Mouse (Mus musculus) embryonic facial prominence, embryonic 12.5 days (tissue): ENCODE results near the gene Erc1. TPM values are rescaled to one million over a fixed set of nuclear protein-coding genes. Genes with fewer than 3 reads are reported as not detected.
"Not testable (repeated sequence)": the region's sequence is repeated elsewhere in the genome, so short reads cannot be mapped to it uniquely, and the experiment has no call there.

Source experiments
- ATAC-seq: fragments of 200-750 bp; cut with Nextera tagmentation; 2 replicates; pipeline ENCODE4 v1.8.0; 2017; ENCODE audit not compliant: insufficient number of reproducible peaks, insufficient read depth, low FRiP score, low TSS enrichment
- H3K27ac ChIP-seq: fragments of 300-500 bp; sonication (generic); 2 replicates; pipeline ENCODE4 v1.5.1; 2016; ENCODE audit warnings: mild to moderate bottlenecking
- H3K27me3 ChIP-seq: fragments of 300-500 bp; sonication (generic); 2 replicates; pipeline ENCODE4 v1.6.1; 2016; ENCODE audit warnings: mild to moderate bottlenecking, moderate library complexity
- H3K36me3 ChIP-seq: fragments of 300-500 bp; sonication (generic); 2 replicates; pipeline ENCODE4 v1.6.1; 2016; ENCODE audit warnings: mild to moderate bottlenecking
- H3K4me1 ChIP-seq: fragments of 300-500 bp; sonication (generic); 2 replicates; pipeline ENCODE4 v1.6.1; 2016
- H3K4me2 ChIP-seq: fragments of 300-500 bp; sonication (generic); replicated peaks from 2 replicates; pipeline ENCODE4 v1.6.1; 2016; ENCODE audit warnings: mild to moderate bottlenecking, moderate library complexity
- H3K4me3 ChIP-seq: fragments of 300-500 bp; sonication (generic); 2 replicates; pipeline ENCODE4 v1.5.1; 2016; ENCODE audit warnings: mild to moderate bottlenecking
- H3K9ac ChIP-seq: fragments of 300-500 bp; sonication (generic); 2 replicates; pipeline ENCODE4 v1.6.1; 2016; ENCODE audit warnings: mild to moderate bottlenecking, moderate library complexity
- H3K9me3 ChIP-seq: fragments of 300-500 bp; sonication (generic); 2 replicates; pipeline ENCODE4 v1.6.1; 2016; ENCODE audit warnings: mild to moderate bottlenecking, moderate library complexity
- WGBS: fragments of 180-500 bp; shearing (Covaris S2); methylation state at CpG from one replicate; pipeline ENCODE4 v1.1.7; 2016; 5-methylcytosine and 5-hydroxymethylcytosine counted together
- polyA plus RNA-seq: library from polyadenylated mRNA; unstranded; fragments of >200 nt; fragmentation: Nextera tagmentation; extraction: Ambion mirVana; gene quantifications from 2 replicates; pipeline ENCODE4 v1.2.1, GENCODE M21; 2016

Gene Erc1
- polyA plus RNA-seq, 1 experiment from 2014 or later = 32.1 TPM

DNA sequence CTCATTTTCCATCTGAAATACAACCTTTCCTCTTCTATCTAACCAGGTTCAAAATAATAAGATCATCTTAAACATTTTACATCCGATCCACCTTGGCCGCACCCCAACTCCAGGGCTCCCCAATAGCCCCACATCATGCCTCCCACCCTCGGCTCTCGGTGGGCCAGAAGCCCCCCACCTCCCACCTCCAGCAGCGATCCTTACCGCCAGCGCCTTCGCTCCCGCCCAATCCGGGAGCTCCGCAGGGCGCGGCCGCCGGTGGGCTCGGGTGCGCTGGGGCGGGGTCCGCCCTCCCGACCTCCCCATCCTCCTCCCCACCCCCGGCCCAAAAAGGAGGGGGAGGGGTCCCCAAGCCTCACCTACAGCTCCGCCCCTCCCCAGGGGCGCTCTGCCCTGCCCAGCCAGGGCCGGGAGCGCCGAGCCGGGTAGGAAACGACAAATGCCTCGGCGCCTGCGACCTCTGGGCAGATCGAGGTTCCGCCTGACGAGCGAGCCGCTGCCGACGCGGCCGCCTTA is 391 bp downstream of the Erc1 start:
- Histone ChIP-seq H3K9me3 (no peaks in the 10 kb centered on the region), H3K9ac (peak overlapping the region; percentile 87), H3K36me3 (no peaks in the 10 kb centered on the region), H3K27ac (peak overlapping the region; percentile 97), H3K4me2 (peak overlapping the region; percentile 66), H3K4me3 (peak overlapping the region; percentile 87), H3K27me3 (no peaks in the 10 kb centered on the region), H3K4me1 (peaks cover 14% of the 10 kb centered on the region)
- WGBS = under 1% methylated on average over 36 of the region's 40 CpGs
- ATAC-seq = peak; percentile 69

DNA sequence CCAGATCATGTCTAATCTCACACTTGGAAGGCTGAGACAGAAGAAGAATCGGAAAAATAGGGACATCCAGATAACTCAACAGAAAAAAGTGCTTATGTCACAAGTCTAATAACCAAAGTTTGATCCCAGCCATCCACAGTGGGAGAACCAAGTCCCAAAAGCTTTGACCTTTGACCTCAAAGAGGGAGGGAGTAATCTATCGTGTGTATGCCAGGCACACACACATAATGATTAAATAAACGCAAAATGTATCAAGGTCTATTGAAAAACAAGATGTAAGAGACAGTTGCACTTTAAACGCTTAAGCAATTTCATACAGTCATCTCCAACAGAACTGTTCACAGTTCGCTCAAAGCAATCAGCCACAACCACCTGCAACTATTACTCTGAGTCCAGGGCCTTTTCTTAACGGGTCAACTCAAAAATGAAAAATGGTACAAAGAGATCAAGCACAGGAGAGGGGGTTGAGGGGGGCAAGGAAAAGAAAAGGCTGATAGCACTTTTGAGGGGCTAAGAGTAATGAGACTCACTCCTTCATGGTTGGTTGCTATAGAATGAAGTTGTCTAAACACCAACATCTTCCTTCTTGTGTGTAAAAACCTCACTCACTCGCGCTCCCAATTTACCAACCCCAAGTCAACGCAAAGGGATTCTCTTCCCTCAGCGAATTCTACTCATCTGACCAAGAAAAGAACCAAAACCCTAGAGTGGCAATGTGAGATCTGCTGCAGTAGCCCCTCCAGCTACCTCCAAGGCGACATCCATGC is 1.0 kb downstream of the Erc1 start:
- H3K27me3 ChIP-seq = no peaks in the 10 kb centered on the region
- WGBS = 24% methylated on average over 11 of the region's 11 CpGs
- H3K4me2 ChIP-seq = peak overlapping the region; percentile 66
- ATAC-seq = no peak
- H3K9me3 ChIP-seq = no peaks in the 10 kb centered on the region
- peak overlapping the region; percentile 97; the same call in 1 of the 2 replicates for H3K27ac ChIP-seq
- H3K4me3 ChIP-seq = peak overlapping the region; percentile 87
- peaks cover 14% of the 10 kb centered on the region for H3K4me1 ChIP-seq
- H3K36me3 ChIP-seq = no peaks in the 10 kb centered on the region
- peak overlapping the region; percentile 87 for H3K9ac ChIP-seq

DNA sequence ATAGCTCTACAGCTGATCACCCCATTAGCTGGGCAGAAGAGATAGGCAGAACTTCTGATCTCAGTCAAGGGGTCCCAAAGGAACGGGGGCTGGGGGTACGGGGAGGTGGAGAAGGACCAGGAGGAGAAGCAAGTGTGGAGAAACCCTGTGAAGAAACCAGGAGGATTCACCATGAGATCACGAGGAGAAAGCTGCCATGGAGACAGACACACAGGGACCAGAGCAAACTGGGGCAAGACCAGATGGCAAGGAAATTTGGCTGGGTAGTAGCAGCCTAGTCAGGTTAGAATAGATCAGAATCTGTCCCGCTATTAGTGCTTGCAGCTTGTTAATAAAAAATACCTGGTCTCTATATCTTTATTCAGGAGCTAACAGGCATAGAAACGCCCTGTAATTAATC is 18.0 kb downstream of the Erc1 start:
- no peak overlapping the region for H3K9ac ChIP-seq
- no peak for ATAC-seq
- H3K36me3 ChIP-seq = 0 out of 2 replicates have a peak, but pooled peaks cover under 1% of the 10 kb centered on the region
- H3K4me3 ChIP-seq = no peak overlapping the region
- WGBS = 83% methylated on average over 5 of the region's 5 CpGs
- 0 out of 2 replicates have a peak, but pooled peaks cover 3% of the 10 kb centered on the region for H3K4me1 ChIP-seq
- H3K9me3 ChIP-seq = no peaks in the 10 kb centered on the region
- no peak overlapping the region for H3K4me2 ChIP-seq
- no peaks in the 10 kb centered on the region for H3K27me3 ChIP-seq
- H3K27ac ChIP-seq = no peak overlapping the region

DNA sequence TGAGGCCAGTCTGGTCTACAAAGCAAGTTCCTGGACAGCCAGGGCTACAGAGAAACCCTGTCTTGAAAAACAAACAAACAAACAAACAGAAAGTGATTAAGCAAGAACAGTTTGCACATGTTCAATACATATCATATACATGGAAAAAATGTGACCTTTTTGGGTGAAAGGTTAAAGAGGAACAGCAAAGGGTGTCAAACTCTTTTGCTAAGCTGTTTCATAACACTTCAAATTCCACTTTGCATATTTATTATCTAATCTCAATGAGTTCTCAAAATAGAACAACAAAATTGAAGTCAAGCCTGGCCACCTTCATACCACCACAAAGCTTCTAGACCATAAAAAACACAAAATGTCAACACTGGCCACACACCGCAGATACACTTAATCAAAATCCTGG is 19.8 kb downstream of the Erc1 start:
- WGBS = 98% methylated on average over 1 of the region's 1 CpGs
- no peak for ATAC-seq
- Histone ChIP-seq H3K9ac (no peak overlapping the region), H3K4me3 (no peak overlapping the region), H3K27me3 (no peaks in the 10 kb centered on the region), H3K4me1 (no peaks in the 10 kb centered on the region), H3K36me3 (peaks cover 15% of the 10 kb centered on the region), H3K9me3 (no peaks in the 10 kb centered on the region), H3K4me2 (no peak overlapping the region), H3K27ac (no peak overlapping the region)

DNA sequence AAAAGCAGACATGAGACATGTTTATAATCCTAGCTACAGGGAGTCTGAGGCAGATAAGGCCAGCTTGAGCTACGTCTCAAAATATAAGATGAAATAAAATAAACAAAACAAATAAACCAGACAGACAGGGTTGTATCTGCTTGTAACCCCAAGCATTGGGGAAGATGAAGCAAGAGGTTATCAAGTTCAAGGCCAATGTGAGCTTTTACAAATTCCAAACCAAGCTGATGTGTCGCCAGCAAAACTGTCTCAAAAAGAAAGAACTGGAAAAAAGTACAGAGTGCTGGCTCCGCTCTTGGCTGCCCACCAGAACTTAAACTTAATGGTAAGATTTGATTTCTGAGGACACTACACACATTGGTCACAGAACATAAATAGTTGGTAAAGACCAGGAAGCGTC is 21.3 kb downstream of the Erc1 start:
- no peak overlapping the region for H3K9ac ChIP-seq
- ATAC-seq = no peak

DNA sequence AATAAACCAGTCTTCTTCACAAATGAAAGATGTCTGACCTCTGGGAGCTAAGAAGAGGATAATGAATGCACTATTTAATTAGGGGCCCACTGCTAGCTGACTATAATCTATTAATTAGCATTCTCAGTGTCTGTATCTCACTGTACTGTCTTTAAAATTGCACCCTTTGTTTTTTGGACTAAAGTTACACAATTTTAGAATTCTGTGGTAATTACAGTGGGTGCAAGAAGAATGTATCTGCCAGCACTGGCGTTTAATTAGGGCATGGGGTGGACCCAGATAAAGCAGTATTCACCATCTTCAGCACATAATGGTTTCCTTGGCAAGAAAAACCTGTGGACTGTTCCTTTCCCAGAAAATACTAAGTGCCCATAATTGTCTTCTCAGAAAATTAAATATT is 25.8 kb downstream of the Erc1 start:
- peaks cover 17% of the 10 kb centered on the region for H3K36me3 ChIP-seq
- no peak overlapping the region for H3K4me2 ChIP-seq
- no peak overlapping the region for H3K9ac ChIP-seq
- ATAC-seq = no peak
- WGBS = 77% methylated on average over 1 of the region's 1 CpGs
- H3K4me1 ChIP-seq = no peaks in the 10 kb centered on the region
- no peaks in the 10 kb centered on the region for H3K27me3 ChIP-seq
- H3K27ac ChIP-seq = no peak overlapping the region
- H3K9me3 ChIP-seq = no peaks in the 10 kb centered on the region
- no peak overlapping the region for H3K4me3 ChIP-seq

More for the DNA sequence above, 21.3 kb downstream of the Erc1 start:
- Histone ChIP-seq H3K4me2 (no peak overlapping the region), H3K4me1 (no peaks in the 10 kb centered on the region), H3K27me3 (no peaks in the 10 kb centered on the region), H3K27ac (no peak overlapping the region), H3K4me3 (no peak overlapping the region), H3K9me3 (no peaks in the 10 kb centered on the region), H3K36me3 (peaks cover 17% of the 10 kb centered on the region)
- WGBS = 85% methylated on average over 4 of the region's 4 CpGs

DNA sequence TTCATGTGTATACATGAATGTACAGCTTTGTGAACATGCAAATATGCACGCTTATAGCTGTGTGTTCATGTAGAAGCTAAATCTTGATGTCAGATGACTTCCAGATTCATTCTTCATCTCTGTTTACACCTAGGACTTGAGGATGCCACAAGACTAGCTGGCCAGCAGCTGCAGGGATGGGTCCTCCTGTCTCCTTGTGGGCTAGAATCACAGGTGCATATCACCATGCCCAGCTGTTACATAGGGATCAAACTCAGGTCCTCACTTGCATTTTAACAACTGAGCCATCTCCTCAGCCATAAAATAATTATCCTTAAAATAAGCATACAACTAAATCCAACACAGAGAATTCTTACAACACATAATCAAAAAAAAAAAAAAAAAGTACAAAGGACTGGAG is 26.8 kb downstream of the Erc1 start:
- Histone ChIP-seq H3K36me3 (peaks cover 17% of the 10 kb centered on the region), H3K4me1 (no peaks in the 10 kb centered on the region), H3K27ac (no peak overlapping the region), H3K9me3 (no peaks in the 10 kb centered on the region), H3K9ac (no peak overlapping the region), H3K4me3 (no peak overlapping the region), H3K27me3 (no peaks in the 10 kb centered on the region), H3K4me2 (no peak overlapping the region)
- WGBS = 92% methylated on average over 1 of the region's 1 CpGs
- ATAC-seq = no peak

DNA sequence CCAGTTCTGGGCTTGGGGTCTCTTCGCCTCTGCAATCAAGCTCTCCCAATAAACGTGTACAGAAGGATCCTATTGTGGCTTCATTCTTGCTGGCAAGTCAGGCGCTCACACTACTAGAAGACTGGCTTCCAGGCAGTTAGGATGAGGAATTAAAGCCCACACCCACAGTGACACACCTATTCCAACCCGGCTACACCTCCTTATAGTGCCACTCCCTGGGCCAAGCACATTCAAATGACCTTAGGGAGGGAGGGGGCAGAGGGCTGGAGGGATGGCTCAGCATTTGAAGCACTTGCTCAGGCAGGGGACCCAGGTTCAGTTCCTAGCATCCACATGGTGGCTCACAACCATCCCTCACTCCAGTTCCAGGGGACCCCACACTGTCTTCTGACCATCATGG is 29.4 kb downstream of the Erc1 start:
- H3K27me3 ChIP-seq = no peaks in the 10 kb centered on the region
- H3K9ac ChIP-seq = no peak overlapping the region
- ATAC-seq = no peak
- H3K4me2 ChIP-seq = no peak overlapping the region
- H3K4me3 ChIP-seq = no peak overlapping the region
- H3K9me3 ChIP-seq = no peaks in the 10 kb centered on the region
- peaks cover 6% of the 10 kb centered on the region for H3K36me3 ChIP-seq
- 89% methylated on average over 4 of the region's 4 CpGs for WGBS
- H3K4me1 ChIP-seq = no peaks in the 10 kb centered on the region
- H3K27ac ChIP-seq = no peak overlapping the region

DNA sequence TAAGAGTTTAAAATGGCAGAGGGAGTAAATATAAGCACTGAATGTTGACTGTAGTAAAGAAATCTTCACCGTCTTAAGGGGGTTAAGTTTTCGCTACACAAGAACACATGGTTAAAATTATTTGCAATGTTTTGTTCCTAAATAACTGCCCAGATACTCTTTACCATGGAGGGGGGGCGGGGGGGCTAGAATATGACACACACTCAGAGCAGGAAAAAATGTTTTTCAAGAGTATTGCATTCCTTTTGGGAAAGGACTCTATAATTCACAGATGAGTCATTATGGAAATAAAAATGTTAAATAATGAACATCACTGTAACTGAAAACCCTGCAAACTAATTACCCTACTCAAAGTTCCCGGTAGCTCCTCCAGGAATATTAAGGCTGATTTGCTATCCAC is 32.5 kb downstream of the Erc1 start:
- no peaks in the 10 kb centered on the region for H3K27me3 ChIP-seq
- H3K4me1 ChIP-seq = no peaks in the 10 kb centered on the region
- H3K36me3 ChIP-seq = no peaks in the 10 kb centered on the region
- H3K9ac ChIP-seq = no peak overlapping the region
- H3K4me3 ChIP-seq = no peak overlapping the region
- H3K27ac ChIP-seq = no peak overlapping the region
- H3K9me3 ChIP-seq = no peaks in the 10 kb centered on the region
- H3K4me2 ChIP-seq = no peak overlapping the region
- 59% methylated on average over 4 of the region's 4 CpGs for WGBS
- no peak for ATAC-seq

DNA sequence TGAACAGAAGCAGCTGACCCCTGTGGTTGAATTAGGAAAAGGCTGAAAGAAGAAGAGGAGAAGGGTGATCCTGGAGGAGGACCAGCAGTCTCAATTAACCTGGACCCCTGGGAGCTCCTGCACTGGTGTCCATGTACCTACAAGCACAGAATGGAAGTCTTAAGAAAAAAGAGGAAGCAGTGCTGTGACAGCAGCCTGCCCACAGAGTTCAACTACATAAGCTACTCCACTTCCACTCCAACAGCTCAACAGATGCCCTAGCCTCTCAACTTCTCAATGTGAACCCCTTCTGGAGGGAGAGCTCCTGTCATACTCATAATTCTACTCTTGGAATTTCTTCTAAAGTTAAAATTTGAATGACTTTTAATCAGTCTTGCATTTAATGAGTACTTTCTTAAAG is 34.9 kb downstream of the Erc1 start:
- not testable (repeated sequence) for H3K27ac ChIP-seq, ATAC-seq

DNA sequence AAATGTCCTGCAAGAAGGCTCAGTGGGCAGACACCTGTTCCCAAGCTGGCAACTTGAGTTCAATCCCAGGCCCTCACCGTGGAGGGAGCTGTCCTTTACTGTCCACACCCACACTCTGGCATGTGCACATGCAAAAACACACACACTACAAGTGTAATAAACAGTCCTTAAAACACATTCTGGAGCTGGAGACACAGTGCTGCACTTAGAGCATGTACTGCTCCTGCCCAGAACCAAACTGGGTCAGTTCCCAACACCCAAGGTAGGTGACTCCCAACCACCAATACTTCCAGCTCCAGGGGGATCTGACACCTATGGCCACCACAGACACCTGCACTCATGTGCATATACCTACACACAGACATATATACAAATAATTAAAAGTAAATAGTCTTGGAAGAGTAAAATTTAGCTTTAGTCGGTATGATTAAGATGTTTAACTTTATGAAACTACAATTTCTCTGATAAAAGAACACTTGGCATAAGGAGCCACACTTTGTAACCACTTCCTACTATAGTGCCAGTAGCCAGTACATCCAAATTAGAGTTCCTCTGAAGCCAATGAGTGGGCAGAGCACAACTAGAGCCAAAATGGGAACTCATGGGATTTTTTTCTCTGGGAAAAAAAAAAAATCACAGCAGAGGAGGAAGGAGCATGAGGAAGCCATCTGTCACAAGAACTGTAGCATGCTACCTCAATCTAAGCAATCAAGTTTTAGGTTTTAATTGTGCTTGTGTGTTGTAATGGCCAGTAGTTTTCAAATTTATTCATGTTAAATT is 39.1 kb downstream of the Erc1 start:
- Histone ChIP-seq H3K4me1 (0 out of 2 replicates have a peak, but pooled peaks cover 6% of the 10 kb centered on the region), H3K9ac (no peak overlapping the region), H3K9me3 (no peaks in the 10 kb centered on the region), H3K27me3 (no peaks in the 10 kb centered on the region), H3K27ac (no peak overlapping the region), H3K4me2 (no peak overlapping the region), H3K36me3 (no peaks in the 10 kb centered on the region), H3K4me3 (no peak overlapping the region)
- WGBS = 90% methylated on average over 2 of the region's 2 CpGs
- no peak for ATAC-seq

More for the DNA sequence above, 34.9 kb downstream of the Erc1 start:
- not testable (repeated sequence) for H3K36me3 ChIP-seq, H3K9ac ChIP-seq, H3K4me2 ChIP-seq, H3K9me3 ChIP-seq, H3K4me3 ChIP-seq, H3K4me1 ChIP-seq, H3K27me3 ChIP-seq

DNA sequence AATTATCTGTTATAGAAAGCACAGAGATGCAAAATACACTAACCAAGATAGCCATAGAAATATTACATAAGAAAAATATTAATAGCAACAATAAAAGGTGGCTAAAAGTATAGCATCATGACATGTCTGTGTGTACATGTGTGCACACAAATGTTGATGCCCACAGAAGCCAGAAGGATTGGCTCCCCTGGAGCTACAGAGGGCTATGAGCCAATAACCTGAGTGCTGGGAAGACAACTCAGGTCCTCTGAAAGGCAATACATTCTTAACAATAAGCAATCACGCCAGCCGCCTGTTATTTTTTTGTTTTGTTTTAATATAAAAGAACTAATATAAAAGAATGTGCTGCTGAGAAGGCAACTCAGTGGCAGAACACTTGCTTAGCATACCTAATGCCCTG is 44.7 kb downstream of the Erc1 start:
- Histone ChIP-seq H3K9ac (no peak overlapping the region), H3K4me3 (no peak overlapping the region), H3K4me1 (0 out of 2 replicates have a peak, but pooled peaks cover 8% of the 10 kb centered on the region), H3K36me3 (no peaks in the 10 kb centered on the region), H3K4me2 (no peak overlapping the region), H3K27me3 (no peaks in the 10 kb centered on the region), H3K27ac (no peak overlapping the region), H3K9me3 (no peaks in the 10 kb centered on the region)
- no peak for ATAC-seq
- 86% methylated on average over 2 of the region's 2 CpGs for whole genome bisulfite sequencing
